Mouse (Mus musculus) forebrain, embryonic 11.5 days (tissue): ENCODE results near the gene Abhd5. TPM values are rescaled to one million over a fixed set of nuclear protein-coding genes. Genes with fewer than 3 reads are reported as not detected.

Source experiments
- ATAC-seq: fragments of 200-750 bp; cut with Nextera tagmentation; replicated peaks from 2 replicates; pipeline ENCODE4 v1.8.0; 2017; ENCODE audit warnings: moderate TSS enrichment; ENCODE audit not compliant: low FRiP score
- DNase-seq: peaks from one replicate; pipeline ENCODE4 v3.0.0-alpha.2; 2017; ENCODE audit warnings: low spot score
- H3K27ac ChIP-seq: fragments of 300-500 bp; sonication (generic); 2 replicates; pipeline ENCODE4 v1.5.1; 2014; ENCODE audit warnings: low read depth, low read length
- H3K27me3 ChIP-seq: fragments of 300-500 bp; sonication (generic); 2 replicates; pipeline ENCODE4 v1.6.1; 2014; ENCODE audit warnings: mild to moderate bottlenecking, low read length, mixed read lengths; ENCODE audit not compliant: control insufficient read depth, insufficient read depth
- H3K36me3 ChIP-seq: fragments of 300-500 bp; sonication (generic); 2 replicates; pipeline ENCODE4 v1.6.1; 2014; ENCODE audit warnings: mild to moderate bottlenecking, low read length, moderate library complexity, mixed read lengths; ENCODE audit not compliant: control insufficient read depth, insufficient read depth
- H3K4me1 ChIP-seq: fragments of 300-500 bp; sonication (generic); replicated peaks from 2 replicates; pipeline ENCODE4 v1.6.1; 2014; ENCODE audit warnings: low read length, mixed read lengths; ENCODE audit not compliant: control insufficient read depth, insufficient read depth
- H3K4me2 ChIP-seq: fragments of 300-500 bp; sonication (generic); 2 replicates; pipeline ENCODE4 v1.6.1; 2014; ENCODE audit warnings: low read depth, mild to moderate bottlenecking, low read length, moderate library complexity, mixed read lengths; ENCODE audit not compliant: severe bottlenecking
- H3K4me3 ChIP-seq: fragments of 300-500 bp; sonication (generic); 2 replicates; pipeline ENCODE4 v1.5.1; 2014; ENCODE audit warnings: low read depth, low read length
- H3K9ac ChIP-seq: fragments of 300-500 bp; sonication (generic); 2 replicates; pipeline ENCODE4 v1.6.1; 2014; ENCODE audit warnings: low read length
- H3K9me3 ChIP-seq: fragments of 300-500 bp; sonication (generic); 2 replicates; pipeline ENCODE4 v1.6.1; 2016; ENCODE audit warnings: low read length, mixed read lengths; ENCODE audit not compliant: control insufficient read depth
- WGBS: fragments of 180-500 bp; shearing (Covaris S2); extraction: QIAGEN DNeasy Blood & Tissue Kit; methylation state at CpG from one replicate; pipeline ENCODE4 v1.1.7; 2014; 5-methylcytosine and 5-hydroxymethylcytosine counted together
- polyA plus RNA-seq: library from polyadenylated mRNA; unstranded; fragments of >200 nt; fragmentation: Nextera tagmentation; extraction: Ambion mirVana; gene quantifications from 2 replicates; pipeline ENCODE4 v1.2.1, GENCODE M21; 2014

Abhd5 gene
- polyA plus RNA-seq, 1 experiment from 2014 or later = 19.7 TPM

GRCm38 (mm10) chr9:122314942-122315341 is 36.5 kb upstream of the Abhd5 start:
- DNase-seq = no peak

GRCm38 (mm10) chr9:122315501-122315900 is 35.9 kb upstream of the Abhd5 start:
- H3K27ac ChIP-seq = no peak overlapping the region
- 49% methylated on average over 11 of the region's 11 CpGs for WGBS
- H3K9me3 ChIP-seq = no peaks in the 10 kb centered on the region
- H3K27me3 ChIP-seq = no peaks in the 10 kb centered on the region
- ATAC-seq (peak; percentile 24; the same call in 1 of the 2 replicates), DNase-seq (no peak)
- H3K4me3 ChIP-seq = no peak overlapping the region
- H3K4me2 ChIP-seq = no peak overlapping the region
- no peak overlapping the region for H3K9ac ChIP-seq
- H3K4me1 ChIP-seq = no peaks in the 10 kb centered on the region
- H3K36me3 ChIP-seq = no peaks in the 10 kb centered on the region

More at GRCm38 (mm10) chr9:122314942-122315341, 36.5 kb upstream of the Abhd5 start:
- no peaks in the 10 kb centered on the region for H3K4me1 ChIP-seq
- no peak for ATAC-seq
- WGBS = 53% methylated on average over 4 of the region's 4 CpGs
- no peaks in the 10 kb centered on the region for H3K36me3 ChIP-seq
- H3K27ac ChIP-seq = no peak overlapping the region
- H3K27me3 ChIP-seq = no peaks in the 10 kb centered on the region
- H3K4me3 ChIP-seq = no peak overlapping the region
- H3K9ac ChIP-seq = no peak overlapping the region
- H3K9me3 ChIP-seq = no peaks in the 10 kb centered on the region
- no peak overlapping the region for H3K4me2 ChIP-seq

- no peak overlapping the region for H3K4me2 ChIP-seq
- H3K4me1 ChIP-seq = no peaks in the 10 kb centered on the region
- no peak overlapping the region for H3K27ac ChIP-seq
- DNase-seq = no peak
- H3K9me3 ChIP-seq = no peaks in the 10 kb centered on the region
- no peak for ATAC-seq
- no peaks in the 10 kb centered on the region for H3K27me3 ChIP-seq
- 96% methylated on average over 7 of the region's 7 CpGs for WGBS
- H3K36me3 ChIP-seq = no peaks in the 10 kb centered on the region
- H3K4me3 ChIP-seq = no peak overlapping the region
- no peak overlapping the region for H3K9ac ChIP-seq
Measured at GRCm38 (mm10) chr9:122316562-122316961, 34.8 kb upstream of the Abhd5 start.

GRCm38 (mm10) chr9:122320626-122321025 is 30.8 kb upstream of the Abhd5 start:
- ATAC-seq = no peak
- H3K36me3 ChIP-seq = no peaks in the 10 kb centered on the region
- H3K9ac ChIP-seq = no peak overlapping the region
- H3K27me3 ChIP-seq = no peaks in the 10 kb centered on the region
- no peak overlapping the region for H3K4me2 ChIP-seq
- no peaks in the 10 kb centered on the region for H3K4me1 ChIP-seq
- no peak overlapping the region for H3K27ac ChIP-seq
- 87% methylated on average over 4 of the region's 4 CpGs for WGBS
- no peak for DNase-seq
- H3K9me3 ChIP-seq = no peaks in the 10 kb centered on the region
- no peak overlapping the region for H3K4me3 ChIP-seq

GRCm38 (mm10) chr9:122322356-122322755 is 29.1 kb upstream of the Abhd5 start:
- WGBS = 65% methylated on average over 3 of the region's 3 CpGs

GRCm38 (mm10) chr9:122325996-122326395 is 25.4 kb upstream of the Abhd5 start:
- Histone ChIP-seq H3K9ac (no peak overlapping the region), H3K4me2 (no peak overlapping the region), H3K27me3 (no peaks in the 10 kb centered on the region), H3K36me3 (no peaks in the 10 kb centered on the region), H3K4me3 (no peak overlapping the region), H3K4me1 (no peaks in the 10 kb centered on the region), H3K9me3 (no peaks in the 10 kb centered on the region), H3K27ac (no peak overlapping the region)
- 96% methylated on average over 1 of the region's 1 CpGs for whole genome bisulfite sequencing
- ATAC-seq = no peak
- DNase-seq = no peak

More at GRCm38 (mm10) chr9:122322356-122322755, 29.1 kb upstream of the Abhd5 start:
- H3K4me2 ChIP-seq = no peak overlapping the region
- no peak overlapping the region for H3K27ac ChIP-seq
- H3K4me1 ChIP-seq = no peaks in the 10 kb centered on the region
- DNase-seq (no peak), ATAC-seq (no peak)
- no peak overlapping the region for H3K9ac ChIP-seq
- no peaks in the 10 kb centered on the region for H3K27me3 ChIP-seq
- H3K36me3 ChIP-seq = no peaks in the 10 kb centered on the region
- H3K9me3 ChIP-seq = no peaks in the 10 kb centered on the region
- H3K4me3 ChIP-seq = no peak overlapping the region

- WGBS = 68% methylated on average over 3 of the region's 3 CpGs
- Histone ChIP-seq H3K36me3 (no peaks in the 10 kb centered on the region), H3K27me3 (no peaks in the 10 kb centered on the region), H3K4me3 (no peak overlapping the region), H3K4me2 (no peak overlapping the region), H3K9ac (no peak overlapping the region), H3K9me3 (no peaks in the 10 kb centered on the region), H3K4me1 (no peaks in the 10 kb centered on the region), H3K27ac (no peak overlapping the region)
- ATAC-seq = no peak
- no peak for DNase-seq
Measured at GRCm38 (mm10) chr9:122328199-122328598, 23.2 kb upstream of the Abhd5 start.

GRCm38 (mm10) chr9:122336677-122337076 is 14.7 kb upstream of the Abhd5 start:
- Histone ChIP-seq H3K9ac (no peak overlapping the region), H3K4me2 (no peak overlapping the region), H3K27ac (no peak overlapping the region), H3K4me3 (no peak overlapping the region), H3K36me3 (no peaks in the 10 kb centered on the region), H3K4me1 (no peaks in the 10 kb centered on the region), H3K9me3 (no peaks in the 10 kb centered on the region), H3K27me3 (no peaks in the 10 kb centered on the region)
- DNase-seq (no peak), ATAC-seq (no peak)
- 69% methylated on average over 2 of the region's 2 CpGs for WGBS

GRCm38 (mm10) chr9:122337510-122337931 is 13.9 kb upstream of the Abhd5 start:
- ATAC-seq (no peak), DNase-seq (no peak)
- no peaks in the 10 kb centered on the region for H3K9me3 ChIP-seq
- H3K9ac ChIP-seq = no peak overlapping the region
- H3K27me3 ChIP-seq = no peaks in the 10 kb centered on the region
- H3K4me2 ChIP-seq = no peak overlapping the region
- H3K36me3 ChIP-seq = no peaks in the 10 kb centered on the region
- 63% methylated on average over 8 of the region's 8 CpGs for WGBS
- no peak overlapping the region for H3K27ac ChIP-seq
- no peaks in the 10 kb centered on the region for H3K4me1 ChIP-seq
- no peak overlapping the region for H3K4me3 ChIP-seq
